Mouse (Mus musculus): ENCODE results near the gene Diaph3. TPM values are rescaled to one million over a fixed set of nuclear protein-coding genes. Genes with fewer than 3 reads are reported as not detected.

The Diaph3 gene
- total RNA-seq, 2 experiments from 2014 or later, result 3.8 to 4.1 TPM

DNA sequence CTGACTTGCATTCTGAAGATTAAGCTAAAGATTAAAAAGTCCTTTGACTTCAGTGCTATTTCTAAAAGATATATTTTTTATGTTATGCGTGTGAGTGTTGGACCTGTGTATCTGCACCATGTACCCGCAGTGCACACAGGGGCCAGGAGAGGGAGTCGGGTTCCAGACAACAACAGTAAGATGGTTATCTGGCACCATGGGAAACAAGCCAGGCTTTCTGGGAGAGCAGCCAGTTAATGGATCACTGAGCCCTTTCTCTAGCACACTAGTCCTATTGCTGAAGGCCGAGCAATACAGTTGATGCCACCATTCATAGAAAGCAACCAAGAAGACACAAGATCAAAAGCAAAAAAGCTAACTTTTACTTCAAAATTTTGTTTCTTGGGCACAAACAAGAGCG is 271.5 kb downstream of the Diaph3 start:
- intact Hi-C loops (cut with DNase I), result no loop called here
- no peak for DNase-seq (ENCODE audit: low spot score in 2 of 2)

- intact Hi-C loops (cut with DNase I), result no loop called here
- DNase-seq (ENCODE audit: low spot score in 2 of 2), result no peak
Observed at GRCm38 (mm10) chr14:86867143-86867542, 273.9 kb downstream of the Diaph3 start.

- intact Hi-C loops (cut with DNase I), result no loop called here
- DNase-seq (ENCODE audit: low spot score in 2 of 2), result no peak
Observed at GRCm38 (mm10) chr14:86864053-86864452, 277.0 kb downstream of the Diaph3 start.

GRCm38 (mm10) chr14:86861277-86861946 is 279.6 kb downstream of the Diaph3 start:
- intact Hi-C loops (cut with DNase I), result no loop called here
- peak in 1 of 2 experiments; percentile 20 for DNase-seq (ENCODE audit: low spot score in 2 of 2)

GRCm38 (mm10) chr14:86847154-86847810 is 293.8 kb downstream of the Diaph3 start:
- intact Hi-C loops (cut with DNase I), result no loop called here

DNA sequence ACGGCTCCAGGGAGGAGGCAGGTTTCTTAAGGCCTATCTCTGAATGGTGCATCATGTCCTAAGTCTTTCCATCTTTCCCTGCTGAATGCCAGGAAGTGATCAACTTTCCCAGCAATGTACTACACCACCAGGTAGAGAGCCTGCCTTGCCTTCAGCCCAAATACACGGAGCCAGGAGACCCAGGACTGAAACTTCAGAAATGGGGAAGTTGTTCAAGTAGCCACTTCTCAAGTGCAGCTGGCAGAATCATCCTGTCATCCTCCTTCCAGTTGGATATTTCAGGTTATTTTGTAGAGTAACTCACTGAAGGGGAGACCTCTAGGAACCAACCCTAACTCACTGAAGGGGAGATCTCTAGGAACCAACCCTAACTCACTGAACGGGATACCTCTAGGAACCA is 297.0 kb downstream of the Diaph3 start:
- no peak for DNase-seq (ENCODE audit: low spot score in 2 of 2)
- intact Hi-C loops (cut with DNase I), result no loop called here

More at GRCm38 (mm10) chr14:86847154-86847810, 293.8 kb downstream of the Diaph3 start:
- DNase-seq (ENCODE audit: low spot score in 2 of 2), result no peak

GRCm38 (mm10) chr14:86837642-86838041 is 303.4 kb downstream of the Diaph3 start:
- intact Hi-C loops (cut with DNase I), result no loop called here
- no peak for DNase-seq (ENCODE audit: low spot score in 2 of 2)

- DNase-seq (ENCODE audit: low spot score in 2 of 2), result no peak
- intact Hi-C loops (cut with DNase I), result no loop called here
Observed at GRCm38 (mm10) chr14:86834851-86835250, 306.2 kb downstream of the Diaph3 start.

DNA sequence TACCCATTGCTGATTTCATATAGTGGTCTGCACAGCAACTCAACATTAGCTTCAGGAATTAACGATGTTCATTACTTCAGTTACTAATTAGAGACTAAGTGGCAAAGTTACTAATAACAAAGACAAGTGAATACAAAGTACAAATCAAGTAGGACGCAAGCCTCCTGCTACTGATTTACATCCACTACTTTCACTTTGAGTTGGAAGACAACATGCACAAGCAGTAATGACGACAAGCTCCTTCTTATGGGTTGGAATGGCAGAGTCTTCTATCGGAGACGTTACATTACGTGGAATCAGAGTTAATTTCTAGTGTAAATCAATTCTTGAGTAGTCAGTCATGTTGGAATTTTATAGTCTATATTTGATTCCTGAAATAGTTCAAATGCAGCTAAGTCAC is 306.8 kb downstream of the Diaph3 start:
- no peak for DNase-seq (ENCODE audit: low spot score in 2 of 2)
- intact Hi-C loops (cut with DNase I), result no loop called here

- DNase-seq (ENCODE audit: low spot score in 2 of 2), result no peak
- intact Hi-C loops (cut with DNase I), result no loop called here
Observed at GRCm38 (mm10) chr14:86833003-86833402, 308.0 kb downstream of the Diaph3 start.

DNA sequence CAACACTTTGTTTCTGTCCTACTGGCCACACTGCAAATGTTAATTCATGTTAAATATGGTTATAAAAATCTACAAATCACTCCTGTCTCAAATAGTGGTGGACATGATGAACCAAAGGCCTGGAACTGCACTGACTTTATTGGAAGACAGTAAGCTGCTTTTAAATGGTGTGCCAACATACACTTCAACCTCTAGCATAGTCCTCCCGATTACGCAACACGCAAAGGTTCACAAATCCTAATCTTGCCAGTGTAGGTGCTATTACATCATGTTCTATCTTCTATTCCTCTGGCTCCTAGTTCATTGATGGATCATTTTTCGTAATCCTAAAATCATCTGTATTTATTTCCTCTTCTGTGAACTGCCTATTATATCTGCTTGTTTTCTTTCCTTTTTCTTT is 324.8 kb downstream of the Diaph3 start:
- intact Hi-C loops (cut with DNase I), result no loop called here
- no peak for DNase-seq (ENCODE audit: low spot score in 2 of 2)

DNA sequence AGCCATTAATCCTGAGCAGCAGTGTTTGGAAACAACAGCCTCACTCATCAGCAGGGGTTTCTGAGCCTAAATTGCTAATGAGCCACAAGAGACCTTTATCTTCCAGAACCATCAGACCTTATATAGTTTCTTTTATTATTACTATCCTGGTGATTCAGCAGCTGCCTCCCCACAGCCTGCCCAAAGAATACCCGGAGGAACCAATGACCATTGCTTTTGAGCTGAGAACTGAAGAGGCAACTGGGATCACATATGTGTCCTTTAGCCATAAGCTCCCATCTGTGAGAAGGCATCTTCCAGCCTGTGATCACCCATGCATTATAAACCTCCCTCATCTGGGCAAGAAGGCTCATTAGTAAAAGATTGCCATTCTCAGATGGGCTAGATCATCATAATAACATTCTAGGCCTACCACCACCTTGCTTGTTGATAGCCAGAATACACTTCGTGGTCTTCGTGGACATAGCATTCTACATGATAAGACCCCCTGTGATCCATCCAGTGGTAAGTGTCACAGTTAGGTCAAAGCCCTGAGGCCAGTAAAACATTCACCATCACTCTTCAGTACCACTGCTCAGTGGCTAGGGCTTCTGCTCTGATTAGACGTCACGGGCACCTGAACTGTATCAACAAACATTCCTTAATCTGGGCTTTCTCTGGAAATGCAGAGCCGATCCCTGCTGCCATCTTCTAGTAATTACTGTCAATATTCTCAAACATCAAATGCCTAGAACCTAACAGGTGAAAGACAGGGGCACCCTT is 352.0 kb downstream of the Diaph3 start:
- intact Hi-C loops (cut with DNase I), result no loop called here
- no peak for DNase-seq (ENCODE audit: low spot score in 2 of 2)

DNA sequence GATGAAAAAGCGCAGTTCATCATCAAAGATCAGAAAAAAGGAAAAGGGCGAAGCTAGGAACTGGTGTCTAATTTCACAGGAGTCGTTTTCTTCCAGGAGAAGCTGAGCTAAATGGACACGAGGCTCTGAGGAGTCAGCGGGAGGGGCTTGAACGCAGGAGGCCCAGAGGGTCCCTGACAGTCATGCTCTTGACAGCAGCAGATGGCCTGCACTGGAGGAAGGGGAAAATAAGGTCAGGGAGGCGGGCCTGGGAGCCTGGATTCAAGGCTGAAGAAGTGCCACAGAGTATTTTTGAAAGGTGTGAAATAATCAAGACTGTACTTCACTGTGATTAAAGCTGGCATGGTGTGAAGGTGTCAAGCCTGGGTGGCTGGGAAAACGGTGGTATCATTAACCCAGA is 354.2 kb downstream of the Diaph3 start:
- intact Hi-C loops (cut with DNase I), result no loop called here
- DNase-seq (ENCODE audit: low spot score in 2 of 2), result no peak

GRCm38 (mm10) chr14:86781553-86782273 is 359.3 kb downstream of the Diaph3 start:
- intact Hi-C loops (cut with DNase I), result loop anchor here (5.0 kb wide), 1 partner anchor 104 kb away; no protein-coding TSS in a partner anchor
- no peak for DNase-seq (ENCODE audit: low spot score in 2 of 2)

DNA sequence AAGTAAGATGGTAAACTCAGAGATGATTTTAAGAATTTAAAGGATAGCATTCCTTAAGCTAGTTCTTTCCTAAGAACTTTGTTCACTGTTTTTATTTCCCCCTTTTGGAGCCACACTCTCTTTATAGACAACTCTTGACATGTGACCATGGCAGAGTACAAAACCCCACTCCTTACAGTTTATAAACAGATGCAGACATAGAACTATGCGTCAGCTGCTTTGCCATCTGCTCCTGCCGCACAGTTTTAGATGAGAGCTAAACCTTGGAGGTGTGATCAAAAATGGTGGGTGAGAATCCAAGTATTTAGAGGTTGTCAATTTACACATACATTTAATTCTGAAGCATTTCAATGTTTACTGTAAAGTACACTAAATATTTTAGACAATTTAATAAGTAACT is 367.7 kb downstream of the Diaph3 start:
- DNase-seq (ENCODE audit: low spot score in 2 of 2), result peak in 1 of 2 experiments; percentile 45
- intact Hi-C loops (cut with DNase I), result no loop called here

GRCm38 (mm10) chr14:86772176-86773150 is 368.6 kb downstream of the Diaph3 start:
- intact Hi-C loops (cut with DNase I), result no loop called here
- DNase-seq (ENCODE audit: low spot score in 2 of 2), result no peak

GRCm38 (mm10) chr14:86764286-86764685 is 376.7 kb downstream of the Diaph3 start:
- no peak for DNase-seq (ENCODE audit: low spot score in 2 of 2)
- intact Hi-C loops (cut with DNase I), result no loop called here

DNA sequence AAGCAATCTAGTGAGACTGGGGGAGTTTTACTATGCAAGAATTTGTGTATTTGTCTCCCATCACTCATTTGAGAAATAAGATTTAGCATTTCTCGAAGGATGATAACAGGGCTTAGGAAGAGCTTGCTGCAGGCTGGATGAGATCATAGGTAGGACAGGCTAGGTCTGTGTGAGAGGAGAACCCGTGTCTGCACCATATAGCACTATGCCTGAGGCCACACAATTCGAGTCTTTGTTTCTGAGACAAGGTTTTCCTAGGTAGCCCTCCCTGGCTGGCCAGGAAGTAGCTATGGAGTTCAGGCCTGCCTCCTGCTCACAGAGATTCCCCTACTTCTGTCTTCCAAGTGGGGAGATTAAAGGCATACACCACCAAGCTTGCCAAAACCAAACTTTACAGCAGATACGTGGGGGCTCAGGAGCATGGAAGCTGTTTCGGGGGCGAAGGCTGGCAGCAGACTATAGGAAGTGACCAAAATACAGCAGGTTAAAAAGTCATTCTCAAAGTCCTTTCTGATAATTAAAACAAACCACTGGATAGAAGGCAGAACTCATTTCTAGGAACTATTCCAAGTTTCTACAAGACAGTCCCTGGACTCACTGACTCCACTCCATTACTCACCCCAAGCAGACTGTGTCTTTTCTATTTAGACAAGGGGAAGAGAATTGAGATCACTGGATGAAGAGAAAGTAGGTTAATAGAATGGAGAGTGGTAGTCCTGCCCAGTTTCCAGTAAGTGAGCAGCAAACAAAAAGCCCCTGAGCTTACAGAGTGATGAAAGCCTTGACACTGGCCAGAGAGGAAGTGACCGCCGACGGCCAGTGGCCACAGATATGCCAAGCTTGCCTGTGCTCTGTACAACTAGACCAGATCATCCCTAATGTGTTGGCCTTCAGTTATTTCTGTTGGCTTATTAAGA is 383.2 kb downstream of the Diaph3 start:
- intact Hi-C loops (cut with DNase I), result no loop called here
- no peak for DNase-seq (ENCODE audit: low spot score in 2 of 2)

Measured in left cerebral cortex, postnatal 36 days (tissue).